Mouse (Mus musculus) lung, adult 2 months (tissue): Measurements from ENCODE around the gene Gm44790.

Experiments
- CTCF ChIP-seq: fragments of 200-500 bp; IDR thresholded peaks from 2 replicates; pipeline ENCODE4 v1.5.1; 2011; ENCODE audit warnings: mild to moderate bottlenecking, low read length, control low read depth; ENCODE audit not compliant: insufficient read depth
- POLR2A ChIP-seq: fragments of 200-500 bp; IDR thresholded peaks from 2 replicates; pipeline ENCODE4 v1.6.1; 2011; ENCODE audit warnings: low read depth, mild to moderate bottlenecking, control low read depth, low read length, borderline replicate concordance; ENCODE audit errors: extremely low read depth

DNA sequence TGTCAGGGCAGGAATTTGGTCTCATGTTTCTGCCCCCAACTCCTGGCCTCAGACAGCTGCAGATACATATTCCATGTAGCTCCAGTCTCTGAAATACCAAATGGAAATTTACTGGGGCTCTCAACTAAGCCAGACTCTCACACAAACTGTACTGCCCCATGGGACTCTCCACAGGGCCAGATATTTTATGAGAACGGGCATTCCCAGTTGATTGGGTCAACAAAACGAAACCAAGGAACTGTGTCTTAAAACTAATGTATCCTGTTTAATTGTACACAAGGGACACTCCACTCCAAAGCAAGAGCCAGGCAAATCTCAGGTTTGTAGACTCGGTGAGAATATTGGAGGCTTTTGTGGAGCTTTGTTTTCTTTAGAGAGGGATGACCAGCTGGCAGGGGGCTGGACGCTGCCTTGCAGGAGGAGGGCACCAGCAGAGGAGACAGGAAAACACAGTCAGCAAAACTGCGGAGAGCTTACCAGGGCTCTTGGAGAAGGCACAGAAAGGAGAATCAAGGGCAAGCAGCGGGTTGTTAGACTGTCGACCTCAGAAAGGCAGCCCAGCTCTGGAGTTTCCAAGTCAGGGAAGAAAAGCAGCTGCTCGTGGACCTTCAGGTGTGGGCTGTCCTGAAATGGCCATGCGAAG lies 53.9 kb downstream of the Gm44790 start:
- no peak for TF ChIP-seq CTCF
- peak; percentile 38; the same call in 1 of the 2 replicates for TF ChIP-seq POLR2A
